Mouse (Mus musculus): Measurements from ENCODE around the gene Olfr1031. TPM values are rescaled to one million over a fixed set of nuclear protein-coding genes. Genes with fewer than 3 reads are reported as not detected.

The Olfr1031 gene
- polyA plus RNA-seq (2012; rRNA removed): not detected in 2 replicates

DNA sequence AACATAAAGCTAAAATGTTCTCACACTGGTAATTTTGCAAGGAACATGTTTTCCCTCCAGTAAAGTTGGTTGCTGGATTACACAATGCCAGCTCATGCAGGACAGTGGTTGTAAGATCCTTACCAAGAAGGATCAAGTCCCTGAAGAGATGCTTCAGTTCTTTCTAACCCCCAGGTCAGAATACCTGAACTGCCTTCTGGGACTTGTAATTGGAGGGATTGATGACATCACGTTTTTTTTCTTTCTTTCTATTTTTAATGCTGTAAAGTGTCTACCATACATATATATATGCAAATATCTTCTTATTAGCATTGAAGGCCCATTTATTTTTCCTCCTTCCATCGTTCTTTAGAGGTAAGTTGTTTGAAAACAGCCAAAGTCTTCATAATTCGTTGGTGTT is at the start of gene Olfr1031:
Gene Olfr1031, plus strand, starts transcription at position 301 of the 400 bp plus-strand sequence.

DNA sequence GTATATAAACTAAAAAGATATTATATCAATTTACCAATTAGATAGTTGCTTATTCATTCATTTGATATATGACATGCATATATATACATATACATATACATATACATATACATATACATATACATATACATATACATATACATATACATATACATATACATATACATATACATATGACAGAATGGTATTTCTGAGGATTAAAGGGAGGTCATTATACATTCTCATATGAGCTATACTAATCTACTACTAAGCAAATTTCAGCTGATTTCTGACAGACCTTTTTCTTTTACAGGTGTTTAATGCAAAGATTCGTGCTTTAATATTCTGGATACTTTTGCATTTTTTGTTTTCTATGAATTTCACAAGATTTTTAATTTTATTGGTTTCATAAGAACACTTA is 40.0 kb upstream of the Olfr1031 start, which contains the start of gene Olfr1028:
Gene Olfr1028, plus strand, starts transcription at position 301 of the 400 bp plus-strand sequence.

DNA sequence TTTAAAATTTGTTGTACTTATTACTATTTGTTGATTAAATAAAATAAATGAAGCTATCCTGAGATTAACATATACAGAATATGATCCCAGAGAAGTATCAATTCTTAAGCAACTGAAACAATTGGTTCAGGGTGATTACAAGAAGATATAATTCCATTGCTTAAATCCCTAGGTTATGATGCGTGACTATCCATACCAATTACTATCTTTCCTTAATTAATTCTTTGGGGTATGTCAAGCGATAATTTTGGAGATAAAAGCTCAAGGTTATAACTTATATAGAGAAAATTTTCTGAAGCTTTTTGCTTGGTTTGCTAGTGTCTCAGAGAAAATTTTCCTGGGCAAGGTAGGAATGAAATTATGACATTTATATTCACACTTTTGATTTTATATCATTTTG is 16.5 kb upstream of the Olfr1031 start, which contains the start of gene Olfr1029:
Gene Olfr1029, plus strand, starts transcription at position 301 of the 400 bp plus-strand sequence.

DNA sequence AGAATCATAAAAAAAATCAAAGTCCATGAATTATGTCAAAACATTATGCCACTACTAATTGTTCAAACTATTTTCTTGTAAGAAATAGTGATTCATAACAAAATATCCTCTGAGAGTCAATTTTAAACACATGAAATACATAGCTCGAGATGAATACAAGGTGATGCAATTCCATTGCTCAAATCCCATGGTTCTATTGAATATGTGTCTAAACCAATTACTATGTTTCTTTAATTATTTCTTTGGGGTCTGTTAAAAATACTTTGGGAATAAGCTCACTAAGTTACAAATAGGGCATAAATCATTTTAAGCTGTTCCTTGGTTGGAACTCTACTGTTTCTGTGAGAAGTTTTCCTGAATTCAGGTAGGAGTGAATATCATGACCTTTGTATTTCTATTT is 11.1 kb upstream of the Olfr1031 start, which contains the start of gene Olfr1030:
Gene Olfr1030, plus strand, starts transcription at position 301 of the 400 bp plus-strand sequence.

GRCm38 (mm10) chr2:86005240-86005639 is 15.1 kb downstream of the Olfr1031 start, which contains the start of gene Olfr1032:
Gene Olfr1032 (plus strand): TSS chr2:86005540.

DNA sequence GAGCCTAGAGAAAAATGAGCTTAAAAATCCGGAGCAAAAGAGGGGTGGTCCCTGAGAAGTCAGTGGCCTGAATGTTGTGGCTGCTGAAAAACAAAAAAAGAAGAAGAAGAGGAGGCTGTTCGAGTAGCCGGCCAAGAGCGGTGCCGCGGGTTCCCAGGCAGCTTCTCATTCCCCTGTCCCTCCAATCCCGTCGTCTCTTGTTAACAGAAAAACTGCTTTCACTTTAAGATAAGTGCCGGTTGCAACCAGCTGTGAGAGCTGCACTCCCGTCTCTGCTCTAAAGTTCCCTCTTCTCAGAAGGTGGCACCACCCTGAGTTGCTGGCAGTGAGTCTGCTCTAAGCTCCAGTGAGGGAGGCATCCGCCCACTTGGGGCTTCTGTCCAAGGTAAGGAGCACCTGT is 30.3 kb downstream of the Olfr1031 start, which contains the start of gene Olfr1033:
Gene Olfr1033, plus strand, starts transcription at position 228 of the 400 bp plus-strand sequence.

Other genes starting within 250 kb of the Olfr1031 start
- gene Olfr1012, start 227.5 kb upstream of the Olfr1031 start, polyA plus RNA-seq (2012; rRNA removed): not detected in 2 replicates
- not detected in 2 replicates for gene Olfr1013, start 223.2 kb upstream of the Olfr1031 start, polyA plus RNA-seq (2012; rRNA removed)
- gene Olfr1014, start 217.6 kb upstream of the Olfr1031 start, polyA plus RNA-seq (2012; rRNA removed): not detected in 2 replicates
- not detected in 2 replicates for gene Olfr1015, start 208.3 kb upstream of the Olfr1031 start, polyA plus RNA-seq (2012; rRNA removed)
- not detected in 2 replicates for gene Olfr1016, start 187.8 kb upstream of the Olfr1031 start, polyA plus RNA-seq (2012; rRNA removed)
- gene Olfr1018, start 171.8 kb upstream of the Olfr1031 start, polyA plus RNA-seq (2012; rRNA removed): not detected in 2 replicates
- gene Olfr1019, start 144.8 kb upstream of the Olfr1031 start, polyA plus RNA-seq (2012; rRNA removed): not detected in 2 replicates
- gene Olfr1020, start 143.3 kb upstream of the Olfr1031 start, polyA plus RNA-seq (2012; rRNA removed): not detected in 2 replicates
- not detected in 2 replicates for gene Olfr1022, start 121.7 kb upstream of the Olfr1031 start, polyA plus RNA-seq (2012; rRNA removed)
- gene Olfr1023, start 104.7 kb upstream of the Olfr1031 start, polyA plus RNA-seq (2012; rRNA removed): not detected in 2 replicates
- gene Olfr1024, start 85.3 kb upstream of the Olfr1031 start, polyA plus RNA-seq (2012; rRNA removed): not detected in 2 replicates
- not detected in 2 replicates for gene Olfr1025-ps1, start 75.1 kb upstream of the Olfr1031 start, polyA plus RNA-seq (2012; rRNA removed)
- gene Olfr1026, start 68.7 kb upstream of the Olfr1031 start, polyA plus RNA-seq (2012; rRNA removed): not detected in 2 replicates
- not detected in 2 replicates for gene Olfr1028, start 39.9 kb upstream of the Olfr1031 start, polyA plus RNA-seq (2012; rRNA removed)
- gene Olfr1029, start 16.4 kb upstream of the Olfr1031 start, polyA plus RNA-seq (2012; rRNA removed): not detected in 2 replicates
- gene Olfr1030, start 11.0 kb upstream of the Olfr1031 start, polyA plus RNA-seq (2012; rRNA removed): not detected in 2 replicates
- not detected in 2 replicates for gene Olfr1032, start 15.2 kb downstream of the Olfr1031 start, polyA plus RNA-seq (2012; rRNA removed)
- 0.08 and 0.14 TPM in 2 replicates for gene Olfr1033, start 30.3 kb downstream of the Olfr1031 start, polyA plus RNA-seq (2012; rRNA removed)
- gene Olfr1034, start 55.6 kb downstream of the Olfr1031 start, polyA plus RNA-seq (2012; rRNA removed): 0.03 TPM in 1 of 2 replicates, not detected in the other
- not detected in 2 replicates for gene Olfr1036, start 83.7 kb downstream of the Olfr1031 start, polyA plus RNA-seq (2012; rRNA removed)
- gene Olfr1037, start 97.1 kb downstream of the Olfr1031 start, polyA plus RNA-seq (2012; rRNA removed): not detected in 2 replicates
- gene Olfr1039, start 145.6 kb downstream of the Olfr1031 start, polyA plus RNA-seq (2012; rRNA removed): not detected in 2 replicates
- gene Olfr1040, start 156.4 kb downstream of the Olfr1031 start, polyA plus RNA-seq (2012; rRNA removed): not detected in 2 replicates
- not detected in 2 replicates for gene Olfr1042, start 171.5 kb downstream of the Olfr1031 start, polyA plus RNA-seq (2012; rRNA removed)
- not detected in 2 replicates for gene Olfr1043, start 177.2 kb downstream of the Olfr1031 start, polyA plus RNA-seq (2012; rRNA removed)
- gene Olfr1044, start 187.5 kb downstream of the Olfr1031 start, polyA plus RNA-seq (2012; rRNA removed): not detected in 2 replicates
- gene Olfr52, start 195.4 kb downstream of the Olfr1031 start, polyA plus RNA-seq (2012; rRNA removed): not detected in 2 replicates
- not detected in 2 replicates for gene Olfr1045, start 212.7 kb downstream of the Olfr1031 start, polyA plus RNA-seq (2012; rRNA removed)
- gene Olfr1046, start 229.0 kb downstream of the Olfr1031 start, polyA plus RNA-seq (2012; rRNA removed): not detected in 2 replicates
- not detected in 2 replicates for gene Olfr1047, start 241.1 kb downstream of the Olfr1031 start, polyA plus RNA-seq (2012; rRNA removed)
- gene Olfr1048, start 250.0 kb downstream of the Olfr1031 start, polyA plus RNA-seq (2012; rRNA removed): not detected in 2 replicates